Mouse (Mus musculus) stomach, embryonic 16.5 days (tissue): Measurements from ENCODE around the gene Hectd2. TPM values are rescaled to one million over a fixed set of nuclear protein-coding genes. Genes with fewer than 3 reads are reported as not detected.

Experiments used
- ATAC-seq: fragments of 200-750 bp; cut with Nextera tagmentation; 2 replicates; pipeline ENCODE4 v1.8.0; 2017; ENCODE audit warnings: moderate number of reproducible peaks, moderate TSS enrichment; ENCODE audit not compliant: insufficient read depth, low FRiP score
- H3K27ac ChIP-seq: fragments of 300-500 bp; sonication (generic); 2 replicates; pipeline ENCODE4 v1.5.1; 2014; ENCODE audit warnings: low read length
- H3K27me3 ChIP-seq: fragments of 300-500 bp; sonication (generic); 2 replicates; pipeline ENCODE4 v1.6.1; 2014; ENCODE audit warnings: low read length, control low read depth, mixed read lengths; ENCODE audit not compliant: control insufficient read depth, insufficient read depth
- H3K36me3 ChIP-seq: fragments of 300-500 bp; sonication (generic); 2 replicates; pipeline ENCODE4 v1.6.1; 2014; ENCODE audit warnings: low read length; ENCODE audit not compliant: control insufficient read depth, insufficient read depth
- H3K4me1 ChIP-seq: fragments of 300-500 bp; sonication (generic); 2 replicates; pipeline ENCODE4 v1.6.1; 2014; ENCODE audit warnings: low read length, control low read depth, mixed read lengths; ENCODE audit not compliant: control insufficient read depth, insufficient read depth
- H3K4me2 ChIP-seq: fragments of 300-500 bp; sonication (generic); 2 replicates; pipeline ENCODE4 v1.6.1; 2014; ENCODE audit warnings: low read depth, low read length, mixed read lengths
- H3K4me3 ChIP-seq: fragments of 300-500 bp; sonication (generic); replicated peaks from 2 replicates; pipeline ENCODE4 v1.5.1; 2014; ENCODE audit warnings: mild to moderate bottlenecking, low read length
- H3K9ac ChIP-seq: fragments of 300-500 bp; sonication (generic); 2 replicates; pipeline ENCODE4 v1.6.1; 2014; ENCODE audit warnings: low read length
- H3K9me3 ChIP-seq: fragments of 300-500 bp; sonication (generic); replicated peaks from 2 replicates; pipeline ENCODE4 v1.6.1; 2016; ENCODE audit warnings: low read length, control low read depth; ENCODE audit not compliant: control insufficient read depth
- WGBS: fragments of 180-500 bp; shearing (Covaris S2); extraction: QIAGEN DNeasy Blood & Tissue Kit; methylation state at CpG from one replicate; pipeline ENCODE4 v1.1.7; 2014; 5-methylcytosine and 5-hydroxymethylcytosine counted together
- polyA plus RNA-seq: library from polyadenylated mRNA; unstranded; fragments of >200 nt; fragmentation: Nextera tagmentation; extraction: Ambion mirVana; gene quantifications from 2 replicates; pipeline ENCODE4 v1.2.1, GENCODE M21; 2015

The Hectd2 gene
- polyA plus RNA-seq, 1 experiment from 2014 or later: 3.3 TPM

- no peaks in the 10 kb centered on the region for H3K27me3 ChIP-seq
- no peaks in the 10 kb centered on the region for H3K36me3 ChIP-seq
- H3K27ac ChIP-seq: peak overlapping the region; percentile 52
- H3K9me3 ChIP-seq: no peaks in the 10 kb centered on the region
- WGBS: 28% methylated on average over 8 of the region's 8 CpGs
- H3K4me3 ChIP-seq: peak overlapping the region; percentile 22
- 0 out of 2 replicates have a peak overlapping the region, but pooled peaks have one; percentile 44 for H3K9ac ChIP-seq
- peak; percentile 34; the same call in 1 of the 2 replicates for ATAC-seq
- H3K4me2 ChIP-seq: peak overlapping the region; percentile 59
- peaks cover 21% of the 10 kb centered on the region for H3K4me1 ChIP-seq
These were observed 19.7 kb upstream of the Hectd2 start for GRCm38 (mm10) chr19:36534766-36535140.

GRCm38 (mm10) chr19:36535186-36535585, 19.3 kb upstream of the Hectd2 start:
- WGBS: 51% methylated on average over 2 of the region's 2 CpGs
- no peak for ATAC-seq
- Histone ChIP-seq H3K9ac (no peak overlapping the region), H3K4me2 (peak overlapping the region; percentile 59), H3K36me3 (no peaks in the 10 kb centered on the region), H3K4me3 (no peak overlapping the region), H3K9me3 (no peaks in the 10 kb centered on the region), H3K27me3 (no peaks in the 10 kb centered on the region), H3K4me1 (peaks cover 21% of the 10 kb centered on the region), H3K27ac (peak overlapping the region; percentile 52; the same call in 1 of the 2 replicates)

GRCm38 (mm10) chr19:36535878-36536277, 18.6 kb upstream of the Hectd2 start:
- ATAC-seq: no peak
- H3K27ac ChIP-seq: no peak overlapping the region
- H3K36me3 ChIP-seq: no peaks in the 10 kb centered on the region
- 26% methylated on average over 6 of the region's 6 CpGs for WGBS
- H3K9ac ChIP-seq: no peak overlapping the region
- no peaks in the 10 kb centered on the region for H3K27me3 ChIP-seq
- H3K9me3 ChIP-seq: no peaks in the 10 kb centered on the region
- H3K4me2 ChIP-seq: no peak overlapping the region
- no peak overlapping the region for H3K4me3 ChIP-seq
- peaks cover 21% of the 10 kb centered on the region for H3K4me1 ChIP-seq

GRCm38 (mm10) chr19:36536929-36537328, 17.5 kb upstream of the Hectd2 start:
- 85% methylated on average over 11 of the region's 11 CpGs for WGBS
- Histone ChIP-seq H3K4me1 (peaks cover 21% of the 10 kb centered on the region), H3K27ac (no peak overlapping the region), H3K4me3 (no peak overlapping the region), H3K9ac (no peak overlapping the region), H3K9me3 (no peaks in the 10 kb centered on the region), H3K27me3 (no peaks in the 10 kb centered on the region), H3K4me2 (no peak overlapping the region), H3K36me3 (no peaks in the 10 kb centered on the region)
- ATAC-seq: no peak

- no peak overlapping the region for H3K4me3 ChIP-seq
- H3K27ac ChIP-seq: no peak overlapping the region
- H3K36me3 ChIP-seq: no peaks in the 10 kb centered on the region
- no peak for ATAC-seq
- no peak overlapping the region for H3K4me2 ChIP-seq
- no peak overlapping the region for H3K9ac ChIP-seq
- H3K9me3 ChIP-seq: no peaks in the 10 kb centered on the region
- WGBS: 10% methylated on average over 4 of the region's 4 CpGs
- peaks cover 21% of the 10 kb centered on the region for H3K4me1 ChIP-seq
- H3K27me3 ChIP-seq: no peaks in the 10 kb centered on the region
These were observed 15.9 kb upstream of the Hectd2 start for GRCm38 (mm10) chr19:36538528-36538927.

- Histone ChIP-seq H3K27me3 (no peaks in the 10 kb centered on the region), H3K4me3 (no peak overlapping the region), H3K36me3 (no peaks in the 10 kb centered on the region), H3K4me1 (peaks cover 17% of the 10 kb centered on the region), H3K4me2 (no peak overlapping the region), H3K27ac (no peak overlapping the region), H3K9ac (no peak overlapping the region), H3K9me3 (no peaks in the 10 kb centered on the region)
- WGBS: 94% methylated on average over 2 of the region's 2 CpGs
- no peak for ATAC-seq
These were observed 15.1 kb upstream of the Hectd2 start for GRCm38 (mm10) chr19:36539311-36539710.

GRCm38 (mm10) chr19:36540012-36540606, 14.3 kb upstream of the Hectd2 start:
- H3K4me3 ChIP-seq: no peak overlapping the region
- peaks cover 9% of the 10 kb centered on the region for H3K4me1 ChIP-seq
- no peak overlapping the region for H3K4me2 ChIP-seq
- no peaks in the 10 kb centered on the region for H3K27me3 ChIP-seq
- no peaks in the 10 kb centered on the region for H3K9me3 ChIP-seq
- H3K27ac ChIP-seq: no peak overlapping the region
- WGBS: 59% methylated on average over 10 of the region's 10 CpGs
- H3K9ac ChIP-seq: no peak overlapping the region
- ATAC-seq: no peak
- H3K36me3 ChIP-seq: no peaks in the 10 kb centered on the region

- ATAC-seq: no peak
- 61% methylated on average over 7 of the region's 7 CpGs for WGBS
- no peak overlapping the region for H3K27ac ChIP-seq
- peaks cover 3% of the 10 kb centered on the region for H3K4me1 ChIP-seq
- H3K4me2 ChIP-seq: no peak overlapping the region
- H3K27me3 ChIP-seq: no peaks in the 10 kb centered on the region
- H3K9me3 ChIP-seq: no peaks in the 10 kb centered on the region
- H3K9ac ChIP-seq: no peak overlapping the region
- no peak overlapping the region for H3K4me3 ChIP-seq
- no peaks in the 10 kb centered on the region for H3K36me3 ChIP-seq
These were observed 13.7 kb upstream of the Hectd2 start for GRCm38 (mm10) chr19:36540776-36541175.

GRCm38 (mm10) chr19:36553561-36554045, 836 bp upstream of the Hectd2 start:
- peak overlapping the region; percentile 87 for H3K4me2 ChIP-seq
- H3K27me3 ChIP-seq: no peaks in the 10 kb centered on the region
- no peaks in the 10 kb centered on the region for H3K36me3 ChIP-seq
- H3K9ac ChIP-seq: peak overlapping the region; percentile 87
- H3K27ac ChIP-seq: no peak overlapping the region
- H3K4me1 ChIP-seq: no peaks in the 10 kb centered on the region
- 3% methylated on average over 20 of the region's 20 CpGs for WGBS
- H3K4me3 ChIP-seq: peak overlapping the region; percentile 87
- ATAC-seq: no peak
- no peaks in the 10 kb centered on the region for H3K9me3 ChIP-seq
